Mouse (Mus musculus): ENCODE measurements around the gene Arl4c.

- peak; percentile 32; the same call in 1 of the 2 replicates for TF ChIP-seq CTCF (IDR thresholded peaks at IDR 0.05; ENCODE audit: low read depth)
- TF ChIP-seq EP300 (optimal IDR thresholded peaks at IDR 0.05), result no peak
These were observed at the start of gene Arl4c for GRCm38 (mm10) chr1:88701870-88702661.
